Mouse (Mus musculus) heart, embryonic 15.5 days (tissue): ENCODE measurements around the gene Tedc2. TPM values are rescaled to one million over a fixed set of nuclear protein-coding genes. Genes with fewer than 3 reads are reported as not detected.
A peak's percentile ranks its signal among the peaks of the same experiment; 100 is the strongest.

ENCODE experiments used
- ATAC-seq: fragments of 200-750 bp; cut with Nextera tagmentation; replicated peaks from 2 replicates; pipeline ENCODE4 v1.8.0; 2017; ENCODE audit warnings: low read depth, moderate TSS enrichment; ENCODE audit not compliant: insufficient number of reproducible peaks, insufficient read depth, low FRiP score
- H3K27ac ChIP-seq: fragments of 300-500 bp; sonication (generic); 2 replicates; pipeline ENCODE4 v1.5.1; 2015; ENCODE audit warnings: mild to moderate bottlenecking, inconsistent platforms
- H3K27me3 ChIP-seq: fragments of 300-500 bp; sonication (generic); 2 replicates; pipeline ENCODE4 v1.6.1; 2015; ENCODE audit warnings: inconsistent platforms
- H3K36me3 ChIP-seq: fragments of 300-500 bp; sonication (generic); 2 replicates; pipeline ENCODE4 v1.6.1; 2015; ENCODE audit warnings: mild to moderate bottlenecking, inconsistent platforms
- H3K4me1 ChIP-seq: fragments of 300-500 bp; sonication (generic); replicated peaks from 2 replicates; pipeline ENCODE4 v1.6.1; 2015; ENCODE audit warnings: inconsistent platforms
- H3K4me2 ChIP-seq: fragments of 300-500 bp; sonication (generic); 2 replicates; pipeline ENCODE4 v1.6.1; 2015; ENCODE audit warnings: inconsistent platforms, mild to moderate bottlenecking, moderate library complexity
- H3K4me3 ChIP-seq: fragments of 300-500 bp; sonication (generic); 2 replicates; pipeline ENCODE4 v1.5.1; 2015; ENCODE audit warnings: mild to moderate bottlenecking, inconsistent platforms
- H3K9ac ChIP-seq: fragments of 300-500 bp; sonication (generic); 2 replicates; pipeline ENCODE4 v1.6.1; 2015; ENCODE audit warnings: mild to moderate bottlenecking, inconsistent platforms
- H3K9me3 ChIP-seq: fragments of 300-500 bp; sonication (generic); replicated peaks from 2 replicates; pipeline ENCODE4 v1.6.1; 2016; ENCODE audit warnings: inconsistent platforms
- WGBS: fragments of 180-500 bp; shearing (Covaris S2); methylation state at CpG from one replicate; pipeline ENCODE4 v1.1.7; 2015; ENCODE audit warnings: mixed read lengths; 5-methylcytosine and 5-hydroxymethylcytosine counted together
- polyA plus RNA-seq: library from polyadenylated mRNA; unstranded; fragments of >200 nt; fragmentation: Nextera tagmentation; extraction: Ambion mirVana; gene quantifications from 2 replicates; pipeline ENCODE4 v1.2.1, GENCODE M21; 2015

The Tedc2 gene
- 4.3 and 7.3 TPM in 2 replicates for polyA plus RNA-seq

GRCm38 (mm10) chr17:24220435-24221411 is at the start of gene Tedc2:
Gene Tedc2 (minus strand): TSS chr17:24220851.
- Histone ChIP-seq H3K27ac (peak within 1 kb of the TSS; percentile 49), H3K4me1 (peaks cover 15% of the 10 kb centered on the region), H3K9me3 (no peaks in the 10 kb centered on the region), H3K9ac (peak within 1 kb of the TSS; percentile 70), H3K27me3 (no peaks in the 10 kb centered on the region), H3K4me2 (peak within 1 kb of the TSS; percentile 82), H3K4me3 (peak within 1 kb of the TSS; percentile 73), H3K36me3 (peaks cover 37% of the 10 kb centered on the region)
- WGBS: 2% methylated on average over 41 of the region's 41 CpGs
- ATAC-seq: peak; percentile 90

- H3K9ac ChIP-seq: no peak overlapping the region
- no peak overlapping the region for H3K4me3 ChIP-seq
- peaks cover 5% of the 10 kb centered on the region; the same call in 1 of the 2 replicates for H3K27me3 ChIP-seq
- H3K4me2 ChIP-seq: no peak overlapping the region
- 93% methylated on average over 1 of the region's 1 CpGs for WGBS
- no peaks in the 10 kb centered on the region for H3K36me3 ChIP-seq
- H3K27ac ChIP-seq: no peak overlapping the region
- no peak for ATAC-seq
- no peaks in the 10 kb centered on the region for H3K9me3 ChIP-seq
- H3K4me1 ChIP-seq: no peaks in the 10 kb centered on the region
These were observed 46.5 kb upstream of the Tedc2 start for GRCm38 (mm10) chr17:24267133-24267532.

- H3K36me3 ChIP-seq: no peaks in the 10 kb centered on the region
- peaks cover 5% of the 10 kb centered on the region; the same call in 1 of the 2 replicates for H3K27me3 ChIP-seq
- H3K9ac ChIP-seq: no peak overlapping the region
- no peak overlapping the region for H3K4me3 ChIP-seq
- no peaks in the 10 kb centered on the region for H3K9me3 ChIP-seq
- no peak overlapping the region for H3K4me2 ChIP-seq
- H3K4me1 ChIP-seq: no peaks in the 10 kb centered on the region
- 67% methylated on average over 2 of the region's 2 CpGs for WGBS
- no peak overlapping the region for H3K27ac ChIP-seq
- no peak for ATAC-seq
These were observed 44.1 kb upstream of the Tedc2 start for GRCm38 (mm10) chr17:24264766-24265165.

GRCm38 (mm10) chr17:24260516-24260915 is 39.9 kb upstream of the Tedc2 start:
- WGBS: 58% methylated on average over 4 of the region's 4 CpGs
- Histone ChIP-seq H3K9ac (no peak overlapping the region), H3K4me2 (no peak overlapping the region), H3K36me3 (no peaks in the 10 kb centered on the region), H3K9me3 (no peaks in the 10 kb centered on the region), H3K4me3 (no peak overlapping the region), H3K27me3 (no peaks in the 10 kb centered on the region), H3K4me1 (no peaks in the 10 kb centered on the region), H3K27ac (no peak overlapping the region)
- ATAC-seq: no peak

GRCm38 (mm10) chr17:24259702-24260101 is 39.1 kb upstream of the Tedc2 start:
- Histone ChIP-seq H3K9ac (no peak overlapping the region), H3K4me1 (no peaks in the 10 kb centered on the region), H3K4me2 (no peak overlapping the region), H3K9me3 (no peaks in the 10 kb centered on the region), H3K36me3 (no peaks in the 10 kb centered on the region), H3K27ac (no peak overlapping the region), H3K27me3 (no peaks in the 10 kb centered on the region), H3K4me3 (no peak overlapping the region)
- ATAC-seq: no peak
- WGBS: 60% methylated on average over 5 of the region's 5 CpGs

GRCm38 (mm10) chr17:24258981-24259380 is 38.3 kb upstream of the Tedc2 start:
- 62% methylated on average over 4 of the region's 4 CpGs for WGBS
- H3K4me1 ChIP-seq: no peaks in the 10 kb centered on the region
- no peak for ATAC-seq

GRCm38 (mm10) chr17:24252329-24252728 is 31.7 kb upstream of the Tedc2 start:
- H3K9ac ChIP-seq: no peak overlapping the region

More at GRCm38 (mm10) chr17:24258981-24259380, 38.3 kb upstream of the Tedc2 start:
- no peaks in the 10 kb centered on the region for H3K27me3 ChIP-seq
- no peak overlapping the region for H3K4me3 ChIP-seq
- no peak overlapping the region for H3K4me2 ChIP-seq
- H3K36me3 ChIP-seq: no peaks in the 10 kb centered on the region
- no peak overlapping the region for H3K9ac ChIP-seq
- H3K27ac ChIP-seq: no peak overlapping the region
- H3K9me3 ChIP-seq: no peaks in the 10 kb centered on the region

GRCm38 (mm10) chr17:24251320-24252069 is 30.8 kb upstream of the Tedc2 start, which contains the start of gene Ccnf:
Gene Ccnf (minus strand): TSS chr17:24251484.
- ATAC-seq: peak; percentile 100
- H3K9me3 ChIP-seq: no peaks in the 10 kb centered on the region
- H3K4me3 ChIP-seq: peak within 1 kb of the TSS; percentile 90
- H3K27ac ChIP-seq: peak within 1 kb of the TSS; percentile 76
- H3K4me2 ChIP-seq: peak within 1 kb of the TSS; percentile 76
- H3K27me3 ChIP-seq: no peaks in the 10 kb centered on the region
- WGBS: under 1% methylated on average over 48 of the region's 48 CpGs
- H3K4me1 ChIP-seq: peaks cover 13% of the 10 kb centered on the region
- peak within 1 kb of the TSS; percentile 86 for H3K9ac ChIP-seq
- peaks cover 23% of the 10 kb centered on the region for H3K36me3 ChIP-seq

More at GRCm38 (mm10) chr17:24252329-24252728, 31.7 kb upstream of the Tedc2 start:
- H3K27ac ChIP-seq: no peak overlapping the region
- no peaks in the 10 kb centered on the region for H3K9me3 ChIP-seq
- 0 out of 2 replicates have a peak overlapping the region, but pooled peaks have one; percentile 90 for H3K4me3 ChIP-seq
- H3K36me3 ChIP-seq: peaks cover 16% of the 10 kb centered on the region
- H3K4me2 ChIP-seq: no peak overlapping the region
- no peak for ATAC-seq
- no peaks in the 10 kb centered on the region for H3K27me3 ChIP-seq
- WGBS: 92% methylated on average over 2 of the region's 2 CpGs
- H3K4me1 ChIP-seq: peaks cover 13% of the 10 kb centered on the region

- ATAC-seq: no peak
- under 1% methylated on average over 32 of the region's 32 CpGs for WGBS
These were observed 30.3 kb upstream of the Tedc2 start for GRCm38 (mm10) chr17:24250988-24251319.

GRCm38 (mm10) chr17:24248641-24249040 is 28.0 kb upstream of the Tedc2 start:
- H3K27me3 ChIP-seq: no peaks in the 10 kb centered on the region
- 98% methylated on average over 2 of the region's 2 CpGs for WGBS
- H3K4me1 ChIP-seq: peaks cover 13% of the 10 kb centered on the region
- H3K4me3 ChIP-seq: no peak overlapping the region
- H3K9me3 ChIP-seq: no peaks in the 10 kb centered on the region
- H3K27ac ChIP-seq: no peak overlapping the region
- no peak for ATAC-seq
- no peak overlapping the region for H3K4me2 ChIP-seq
- peaks cover 44% of the 10 kb centered on the region for H3K36me3 ChIP-seq
- H3K9ac ChIP-seq: no peak overlapping the region

More at GRCm38 (mm10) chr17:24250988-24251319, 30.3 kb upstream of the Tedc2 start:
- H3K27me3 ChIP-seq: no peaks in the 10 kb centered on the region
- peak overlapping the region; percentile 86 for H3K9ac ChIP-seq
- H3K4me1 ChIP-seq: peaks cover 13% of the 10 kb centered on the region
- H3K4me2 ChIP-seq: peak overlapping the region; percentile 76
- H3K9me3 ChIP-seq: no peaks in the 10 kb centered on the region
- H3K36me3 ChIP-seq: peaks cover 26% of the 10 kb centered on the region
- peak overlapping the region; percentile 70 for H3K27ac ChIP-seq
- H3K4me3 ChIP-seq: peak overlapping the region; percentile 90

GRCm38 (mm10) chr17:24244061-24244460 is 23.4 kb upstream of the Tedc2 start:
- no peak overlapping the region for H3K4me3 ChIP-seq
- peaks cover 86% of the 10 kb centered on the region for H3K36me3 ChIP-seq
- H3K27ac ChIP-seq: no peak overlapping the region
- H3K9me3 ChIP-seq: no peaks in the 10 kb centered on the region
- no peak overlapping the region for H3K4me2 ChIP-seq
- H3K9ac ChIP-seq: no peak overlapping the region
- no peaks in the 10 kb centered on the region for H3K4me1 ChIP-seq
- 96% methylated on average over 8 of the region's 8 CpGs for WGBS
- no peaks in the 10 kb centered on the region for H3K27me3 ChIP-seq
- ATAC-seq: no peak
